Mouse (Mus musculus): Measurements from ENCODE around the gene Gm9922.

DNA sequence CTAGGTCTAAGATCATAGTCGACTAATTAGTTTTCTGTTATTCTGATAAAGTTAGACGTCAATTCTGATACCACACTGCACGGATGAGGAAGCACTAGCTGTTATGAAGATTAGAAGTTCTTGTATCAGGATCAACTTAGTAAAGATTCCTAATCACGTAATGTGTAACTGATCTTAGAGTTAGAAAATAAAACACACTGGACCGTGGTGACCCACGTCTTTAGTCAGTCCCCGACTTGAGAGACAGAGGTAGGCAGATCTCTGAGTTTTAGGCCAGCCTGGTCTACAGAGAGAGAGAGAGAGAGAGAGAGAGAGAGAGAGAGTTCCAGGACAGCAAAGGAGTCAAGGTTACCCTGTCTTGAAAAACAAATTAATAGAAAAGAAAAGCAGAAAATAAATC is 18.8 kb upstream of the Gm9922 start:
- TF ChIP-seq ZNF384 (IDR thresholded peaks at IDR 0.05; ENCODE audit: low read depth, low read length), result no peak
- no peak for TF ChIP-seq HCFC1 (IDR thresholded peaks at IDR 0.05; ENCODE audit: borderline replicate concordance, insufficient read depth, low read length)
- no peak for TF ChIP-seq MAFK (IDR thresholded peaks at IDR 0.05; ENCODE audit: insufficient read depth, low read depth, low read length)
- TF ChIP-seq ZC3H11A (IDR thresholded peaks at IDR 0.05; ENCODE audit: borderline replicate concordance, low read depth, low read length), result no peak
- no peak for TF ChIP-seq CHD2 (IDR thresholded peaks at IDR 0.05; ENCODE audit: low read depth, low read length)
